Mouse (Mus musculus) E14TG2a.4 (cell line): ENCODE data around the gene Ldlrad3.

Experiments used
- CTCF ChIP-seq: conservative IDR thresholded peaks from 2 replicates; pipeline ENCODE4 v1.5.1; 2014; ENCODE audit warnings: low read length
- NANOG ChIP-seq: IDR thresholded peaks from 2 replicates; pipeline ENCODE4 v1.6.1; 2014; ENCODE audit warnings: borderline replicate concordance, low read length, mixed read lengths
- POU5F1 ChIP-seq: IDR thresholded peaks from 2 replicates; pipeline ENCODE4 v1.6.1; 2014; ENCODE audit warnings: low read length, borderline replicate concordance

DNA sequence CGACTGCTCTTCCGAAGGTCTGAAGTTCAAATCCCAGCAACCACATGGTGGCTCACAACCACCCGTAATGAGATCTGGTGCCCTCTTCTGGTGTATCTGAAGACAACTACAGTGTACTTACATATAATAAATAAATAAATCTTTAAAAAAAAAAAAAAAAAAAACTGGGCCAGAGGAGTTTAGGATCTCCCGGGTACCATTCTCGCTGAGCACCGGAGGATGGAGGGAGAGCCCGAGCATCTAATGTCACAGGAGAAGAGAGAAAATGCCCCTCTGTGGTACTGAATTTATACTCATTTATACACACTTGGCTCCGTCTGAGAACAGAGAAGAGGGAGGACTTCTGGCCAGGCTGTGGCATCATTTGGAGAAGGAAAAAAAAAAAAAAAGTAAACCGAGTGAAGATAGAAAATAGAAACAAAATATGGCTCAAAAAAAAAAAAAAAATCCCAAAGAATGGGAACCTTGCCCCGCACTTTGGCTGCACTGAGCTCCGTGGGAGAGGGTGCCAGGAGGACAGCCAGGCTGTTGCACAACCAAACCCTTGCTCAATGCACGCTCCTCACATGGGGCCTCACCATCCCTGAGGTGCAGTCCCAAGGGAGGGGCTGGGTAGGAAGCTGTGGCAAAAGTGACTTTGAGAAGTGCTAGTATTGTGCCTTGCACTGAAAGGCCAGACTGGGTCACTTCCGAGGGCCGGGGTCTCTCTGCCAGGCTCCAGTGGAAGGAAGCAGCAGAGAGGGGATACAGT lies 15.2 kb upstream of the Ldlrad3 start:
- TF ChIP-seq CTCF (no peak), NANOG (no peak), POU5F1 (no peak)
